Mouse (Mus musculus): Measurements from ENCODE around the gene Akap13.

Gene Akap13

GRCm38 (mm10) chr7:75568276-75568675, 112.9 kb downstream of the Akap13 start:
- no peak for DNase-seq

- DNase-seq, result no peak
These were observed 113.5 kb downstream of the Akap13 start for GRCm38 (mm10) chr7:75568883-75569282.

- DNase-seq, result no peak
These were observed 114.9 kb downstream of the Akap13 start for GRCm38 (mm10) chr7:75570218-75570617.

- no peak for DNase-seq
These were observed 115.7 kb downstream of the Akap13 start for GRCm38 (mm10) chr7:75571078-75571477.

DNA sequence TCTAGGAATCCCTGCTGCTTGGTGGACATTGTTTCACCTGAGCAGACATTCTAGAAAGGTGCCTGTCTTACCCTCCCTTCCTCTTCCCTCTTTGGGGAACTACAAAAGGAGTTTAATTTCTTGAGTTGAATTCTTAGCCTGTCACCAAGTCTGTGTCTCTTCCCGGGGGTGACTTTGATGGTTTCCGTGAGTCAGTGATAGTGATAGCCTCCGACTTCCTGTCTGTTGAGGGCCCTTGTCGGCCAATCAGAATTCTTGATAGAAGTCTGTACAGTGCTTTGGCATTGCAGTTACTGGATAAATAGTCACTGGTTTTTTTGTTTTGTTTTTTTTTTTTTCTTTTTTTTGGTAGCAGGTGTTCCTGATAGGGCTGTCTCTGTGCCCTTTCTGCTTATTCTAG, 116.8 kb downstream of the Akap13 start:
- DNase-seq, result no peak

DNA sequence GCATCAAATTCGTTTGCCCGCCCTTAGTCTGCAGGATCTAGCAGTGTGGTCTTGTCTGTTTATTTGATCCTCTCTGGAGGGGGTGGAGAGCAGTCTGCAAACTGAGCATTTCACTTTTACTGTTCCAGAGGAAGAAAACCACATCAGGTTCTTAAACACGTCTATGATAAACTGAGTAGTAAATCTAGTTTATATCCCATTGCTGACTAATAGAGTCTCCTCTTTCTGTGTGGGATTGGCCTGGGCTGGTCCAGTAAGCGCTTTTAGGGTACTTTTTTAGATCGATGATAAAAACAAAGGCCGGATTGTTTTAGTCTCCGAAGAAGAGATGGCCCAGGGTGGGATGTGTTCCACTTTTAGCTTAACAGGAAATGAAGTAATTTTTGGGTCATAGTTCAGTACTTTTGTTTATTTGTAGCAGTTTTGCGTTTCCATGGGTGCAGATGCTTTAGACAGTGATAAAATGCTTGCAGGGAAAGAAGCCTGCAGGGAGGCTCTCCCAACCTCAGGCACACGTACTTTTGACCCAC, 119.9 kb downstream of the Akap13 start:
- DNase-seq, result no peak

- DNase-seq, result no peak
These were observed 120.7 kb downstream of the Akap13 start for GRCm38 (mm10) chr7:75575800-75576585.

GRCm38 (mm10) chr7:75576851-75577250, 121.5 kb downstream of the Akap13 start:
- DNase-seq, result no peak

GRCm38 (mm10) chr7:75577353-75577752, 122.0 kb downstream of the Akap13 start:
- DNase-seq, result no peak

DNA sequence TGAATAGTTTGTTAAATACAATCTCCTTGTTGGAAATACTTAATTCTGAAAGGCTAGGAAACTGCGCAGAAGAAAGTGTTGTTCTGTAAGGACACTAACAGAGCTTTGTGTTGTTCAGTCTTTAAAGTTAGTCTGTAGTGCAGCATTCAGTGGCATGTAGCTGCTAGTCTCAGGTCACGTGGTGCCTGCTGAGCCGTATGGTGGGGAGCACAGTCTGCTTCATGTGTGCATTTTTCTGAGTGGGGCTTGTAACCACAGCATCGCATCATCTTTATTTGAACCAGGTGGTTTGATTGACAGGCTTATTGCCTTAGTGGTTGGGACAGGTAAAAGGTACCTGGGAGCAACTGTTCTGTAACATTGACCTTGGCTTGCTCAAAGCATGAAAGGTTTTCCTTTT, 123.3 kb downstream of the Akap13 start:
- DNase-seq, result no peak

DNA sequence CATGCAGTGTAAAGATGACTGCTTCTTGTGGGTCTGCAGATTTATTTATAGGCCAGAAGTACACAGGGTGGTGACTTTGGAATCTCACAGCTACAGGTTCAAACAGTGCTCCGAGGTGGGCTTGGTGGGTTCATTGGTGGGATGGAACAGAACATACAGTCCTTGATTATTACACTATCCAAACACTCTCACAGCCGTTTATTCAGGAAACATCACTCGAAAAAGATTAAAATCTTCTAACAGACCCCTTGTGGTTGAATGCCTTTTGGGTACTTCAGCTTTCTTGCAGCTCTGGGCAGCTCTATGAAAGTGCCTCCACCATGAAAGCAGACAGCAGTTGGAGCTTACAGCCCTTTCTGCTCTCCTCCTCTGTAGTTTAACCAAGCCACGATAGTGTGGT, 126.8 kb downstream of the Akap13 start:
- DNase-seq, result no peak

GRCm38 (mm10) chr7:75584100-75584499, 128.8 kb downstream of the Akap13 start:
- DNase-seq, result no peak

DNA sequence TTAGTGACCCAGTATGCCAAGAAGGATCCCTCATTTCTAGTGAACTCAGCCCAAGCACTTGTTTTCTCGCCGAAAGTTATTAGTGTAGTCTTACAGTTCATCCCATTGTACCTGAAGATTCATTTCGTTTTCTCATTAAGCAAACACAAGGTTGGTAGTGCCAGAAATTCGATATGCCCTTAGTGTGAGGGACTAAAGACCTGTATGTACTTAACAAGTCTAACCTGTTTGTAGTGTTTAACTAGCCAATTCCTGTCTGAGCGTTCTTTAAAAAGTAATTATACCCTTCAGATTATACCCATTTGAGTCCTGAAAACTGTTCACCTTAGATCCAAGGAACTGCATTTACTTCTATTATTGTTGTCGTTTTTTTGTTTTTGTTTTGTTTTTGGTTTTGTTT, 130.1 kb downstream of the Akap13 start:
- no peak for DNase-seq

DNA sequence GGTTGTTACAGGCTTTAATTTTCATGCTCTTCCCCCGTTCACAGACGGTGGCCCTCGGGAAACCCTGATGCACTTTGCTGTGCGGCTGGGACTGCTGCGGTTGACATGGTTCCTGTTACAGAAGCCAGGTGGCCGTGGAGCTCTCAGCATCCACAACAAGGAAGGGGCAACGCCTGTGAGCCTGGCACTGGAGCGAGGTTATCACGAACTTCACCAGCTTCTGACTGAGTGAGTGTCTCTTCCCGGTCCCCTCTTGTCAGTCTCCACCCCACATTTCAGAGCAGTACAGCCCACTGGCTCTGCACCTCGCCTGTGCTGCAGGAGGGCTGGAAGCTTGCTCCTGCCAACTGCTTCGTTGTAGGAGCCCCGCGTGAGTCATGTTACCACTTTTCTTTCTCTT, 130.8 kb downstream of the Akap13 start:
- no peak for DNase-seq

GRCm38 (mm10) chr7:75587727-75588126, 132.4 kb downstream of the Akap13 start:
- no peak for DNase-seq

DNA sequence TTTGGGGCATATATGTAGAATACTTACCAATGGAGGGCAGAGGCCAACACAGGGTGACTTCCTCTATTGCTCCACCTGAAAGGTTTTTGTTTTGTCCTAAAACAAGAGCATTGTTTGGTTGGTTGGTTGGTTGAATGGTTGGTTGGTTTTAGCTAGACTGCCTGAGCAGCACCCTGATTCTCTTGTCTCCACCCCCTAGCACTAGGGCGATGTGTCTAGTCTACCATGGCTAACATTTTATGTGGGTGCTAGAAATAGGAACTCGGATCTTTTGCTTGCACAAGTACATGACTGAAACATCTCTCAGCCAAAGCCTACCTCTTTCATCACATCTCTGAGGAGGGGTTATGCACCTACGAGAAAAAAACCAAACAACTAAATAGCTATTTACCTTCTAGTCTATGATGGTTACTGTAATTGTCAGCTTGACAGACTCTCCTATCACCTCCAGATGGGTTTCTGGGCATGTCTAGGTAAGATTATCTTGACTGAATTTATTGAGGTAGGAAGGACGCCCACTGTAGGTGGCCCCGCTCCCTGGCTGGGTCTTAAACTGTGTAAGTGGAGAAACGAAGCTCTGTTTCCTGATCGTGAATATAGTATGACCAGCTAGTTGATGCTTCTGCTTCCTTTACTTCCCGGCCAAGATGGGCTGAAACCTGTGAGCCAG, 134.1 kb downstream of the Akap13 start:
- DNase-seq, result no peak

- DNase-seq, result no peak
These were observed 136.6 kb downstream of the Akap13 start for GRCm38 (mm10) chr7:75591961-75592360.

GRCm38 (mm10) chr7:75594801-75595200, 139.5 kb downstream of the Akap13 start:
- no peak for DNase-seq

DNA sequence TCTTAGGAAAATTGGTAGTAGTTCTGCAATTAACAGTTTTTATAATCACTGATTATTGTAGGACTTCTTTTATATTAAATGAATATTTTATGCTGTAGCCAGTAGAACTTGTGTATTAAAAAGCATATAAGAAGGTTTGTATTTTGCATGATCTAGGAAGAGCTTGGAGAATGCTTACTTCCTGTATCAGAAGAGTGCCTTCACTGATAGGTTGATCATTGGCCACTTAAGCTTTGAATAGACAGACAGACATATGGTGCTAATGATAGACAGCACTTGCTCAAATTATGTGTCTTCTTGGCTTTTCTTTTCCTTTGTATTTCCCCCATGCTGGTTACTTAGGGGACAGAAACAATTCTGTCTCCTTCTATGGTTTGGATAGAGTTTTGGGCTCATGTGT, 139.9 kb downstream of the Akap13 start:
- DNase-seq, result no peak

- DNase-seq, result no peak
These were observed 140.9 kb downstream of the Akap13 start for GRCm38 (mm10) chr7:75596058-75596748.

DNA sequence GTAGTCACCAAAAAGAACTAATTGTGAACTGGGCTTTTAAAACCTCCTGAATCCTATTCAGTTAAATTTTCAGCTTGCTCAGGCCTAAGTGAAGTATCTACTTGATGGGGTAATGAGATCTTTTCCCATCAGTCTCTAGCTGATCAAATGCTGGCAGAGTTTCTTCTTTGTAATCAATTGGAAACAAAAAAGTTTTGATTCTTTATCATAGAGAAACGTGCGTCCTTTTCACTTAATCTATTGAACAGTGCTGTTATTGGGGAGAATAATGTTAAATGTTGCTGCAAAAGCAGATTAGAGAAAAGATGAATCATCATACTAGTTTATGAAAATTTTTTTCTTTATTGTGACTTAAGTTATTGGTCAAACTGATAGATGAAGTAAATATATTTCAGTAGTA, 142.5 kb downstream of the Akap13 start:
- no peak for DNase-seq

DNA sequence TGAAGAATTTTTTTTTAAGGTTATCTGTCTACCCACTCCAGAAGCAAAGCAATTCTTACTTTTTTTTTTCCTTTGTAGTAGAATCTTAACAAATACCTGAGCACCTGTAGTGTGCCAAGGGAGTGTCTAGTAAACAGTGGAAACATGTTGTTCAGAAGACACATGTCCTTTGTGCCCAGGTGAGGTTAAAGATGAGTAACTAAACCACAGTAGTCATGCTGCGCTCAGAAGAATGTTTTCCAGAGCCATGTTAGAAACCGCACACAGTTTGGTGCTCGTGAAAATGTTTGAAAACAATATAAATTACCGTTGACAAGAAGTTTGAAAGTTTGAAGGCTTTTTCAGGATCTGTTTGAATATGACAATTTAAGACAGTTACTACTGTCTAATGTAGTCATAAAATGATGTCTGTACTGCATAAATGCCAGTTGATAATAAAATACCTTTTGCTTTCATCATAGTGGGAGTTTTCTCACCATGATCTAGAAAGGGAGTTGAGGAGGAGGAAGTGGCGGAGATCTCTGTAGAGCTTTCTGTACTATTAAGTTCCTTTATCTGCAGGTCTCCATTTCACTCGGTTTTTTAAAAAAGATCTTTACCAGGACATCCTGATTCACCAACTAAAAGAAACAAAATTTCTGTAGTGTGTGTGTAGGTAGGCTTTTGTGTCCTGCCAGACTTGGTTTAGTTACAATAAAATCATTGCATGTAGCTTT, 145.2 kb downstream of the Akap13 start:
- DNase-seq, result no peak

- no peak for DNase-seq
These were observed 151.9 kb downstream of the Akap13 start for GRCm38 (mm10) chr7:75607248-75607647.
